In the genomic region with DNA sequence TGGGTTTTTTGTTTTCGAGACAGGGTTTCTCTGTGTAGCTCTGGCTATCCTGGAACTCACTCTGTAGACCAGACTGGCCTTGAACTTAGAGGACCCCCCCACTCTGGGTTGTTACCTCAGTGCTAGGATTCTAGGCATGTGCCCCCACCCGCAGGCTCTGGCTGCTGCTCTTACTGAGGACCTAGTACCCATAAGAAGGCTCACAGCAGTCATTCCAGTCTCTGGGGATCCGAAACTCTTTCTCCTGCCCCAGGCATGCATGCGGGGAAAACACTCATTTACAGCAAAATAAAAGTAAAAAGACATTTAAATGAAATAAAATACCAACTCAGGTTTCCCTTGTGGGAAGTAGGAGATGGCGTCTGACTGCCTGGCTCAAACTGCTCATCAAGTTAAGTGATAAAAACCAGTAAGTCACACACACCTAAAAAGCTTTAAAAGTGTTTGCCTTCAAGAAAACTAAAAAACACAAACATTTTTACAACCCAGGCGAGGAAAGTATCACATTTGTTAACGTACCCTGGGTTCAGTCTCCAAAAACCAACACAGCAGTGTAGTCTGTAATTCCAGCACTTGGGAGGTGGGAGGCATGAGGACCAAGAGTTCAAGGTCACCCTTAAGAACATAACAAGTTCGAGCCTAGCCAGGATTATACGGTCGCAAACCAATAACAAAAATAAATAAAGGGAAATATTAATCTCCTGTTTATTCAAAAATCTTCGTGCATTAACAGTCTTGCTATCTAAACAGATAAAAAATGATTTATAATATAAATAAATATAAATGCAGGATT, we compare ENCODE assay signal across 8 mouse cellular contexts. TPM values are rescaled to one million over a fixed set of nuclear protein-coding genes. Genes with fewer than 3 reads are reported as not detected.
DNase-seq lines count a peak whose midpoint lies in the region; ATAC-seq and TF ChIP-seq lines count a peak whose summit lies in the region.

No protein-coding gene starts in this region.

- H3K36me3 ChIP-seq in kidney, embryonic 14.5 days (ENCODE audit: control insufficient read depth, insufficient read depth, low read length) = peaks cover 17% of the 10 kb centered on the region
- no peaks in the 10 kb centered on the region for H3K36me3 ChIP-seq in embryonic facial prominence, embryonic 11.5 days (replicated peaks; ENCODE audit: control insufficient read depth, insufficient read depth, low read depth, low read length)
- H3K36me3 ChIP-seq in hindbrain, postnatal 0 days (ENCODE audit: insufficient read depth, low read length) = 0 out of 2 replicates have a peak, but pooled peaks cover 11% of the 10 kb centered on the region
- peaks cover 10% of the 10 kb centered on the region for H3K36me3 ChIP-seq in midbrain, embryonic 16.5 days (ENCODE audit: control insufficient read depth, insufficient read depth, low read length)

- DNase-seq in kidney, adult 8-10 months = no peak
- no peak for DNase-seq in embryonic facial prominence, embryonic 11.5 days (ENCODE audit: low spot score)
- DNase-seq in hindbrain, postnatal 0 days (ENCODE audit: low spot score) = no peak
- DNase-seq in c-Kit-positive CD71-positive TER-119-positive erythroid progenitor cells, embryonic 14.5 days (ENCODE audit: low spot score) = no peak
- DNase-seq in frontal cortex, postnatal 25 days (ENCODE audit: low spot score in 2 of 2) = no peak
- no peak for DNase-seq in spleen, adult 12 weeks (ENCODE audit: low spot score)

- H3K9me3 ChIP-seq in kidney, embryonic 14.5 days (ENCODE audit: control insufficient read depth, low read length) = no peaks in the 10 kb centered on the region
- H3K9me3 ChIP-seq in embryonic facial prominence, embryonic 11.5 days (replicated peaks; ENCODE audit: control insufficient read depth, low read length) = no peaks in the 10 kb centered on the region
- no peaks in the 10 kb centered on the region for H3K9me3 ChIP-seq in hindbrain, postnatal 0 days (ENCODE audit: low read length)
- no peaks in the 10 kb centered on the region for H3K9me3 ChIP-seq in midbrain, embryonic 16.5 days (replicated peaks; ENCODE audit: control insufficient read depth, low read length, poor library complexity, severe bottlenecking)

- peak overlapping the region; percentile 93 for H3K4me2 ChIP-seq in kidney, embryonic 14.5 days (replicated peaks; ENCODE audit: low read depth, low read length)
- H3K4me2 ChIP-seq in embryonic facial prominence, embryonic 11.5 days (ENCODE audit: low read depth, low read length) = peak overlapping the region; percentile 77
- H3K4me2 ChIP-seq in hindbrain, postnatal 0 days (ENCODE audit: low read depth, low read length) = peak overlapping the region; percentile 72
- H3K4me2 ChIP-seq in midbrain, embryonic 16.5 days (ENCODE audit: low read length) = peak overlapping the region; percentile 75

- H3K27me3 ChIP-seq in kidney, embryonic 14.5 days (ENCODE audit: control insufficient read depth, insufficient read depth, low read length) = no peaks in the 10 kb centered on the region
- H3K27me3 ChIP-seq in embryonic facial prominence, embryonic 11.5 days (ENCODE audit: control insufficient read depth, insufficient read depth, low read length) = no peaks in the 10 kb centered on the region
- no peaks in the 10 kb centered on the region for H3K27me3 ChIP-seq in hindbrain, postnatal 0 days (ENCODE audit: insufficient read depth, low read length)
- H3K27me3 ChIP-seq in midbrain, embryonic 16.5 days (ENCODE audit: control insufficient read depth, insufficient read depth, low read depth, low read length) = no peaks in the 10 kb centered on the region

- peak overlapping the region; percentile 83 for H3K4me3 ChIP-seq in kidney, embryonic 14.5 days (ENCODE audit: low read length)
- H3K4me3 ChIP-seq in embryonic facial prominence, embryonic 11.5 days (ENCODE audit: low read depth, low read length) = peak overlapping the region; percentile 47
- H3K4me3 ChIP-seq in hindbrain, postnatal 0 days (ENCODE audit: low read length) = peak overlapping the region; percentile 56
- H3K4me3 ChIP-seq in midbrain, embryonic 16.5 days (ENCODE audit: low read depth, low read length) = peak overlapping the region; percentile 57

- ATAC-seq in kidney, embryonic 14.5 days (ENCODE audit: low FRiP score, low TSS enrichment) = no peak
- ATAC-seq in embryonic facial prominence, embryonic 11.5 days (replicated peaks; ENCODE audit: insufficient number of reproducible peaks, low FRiP score, low TSS enrichment, low read depth) = no peak
- ATAC-seq in hindbrain, postnatal 0 days = no peak
- no peak for ATAC-seq in midbrain, embryonic 16.5 days

- 43% methylated on average over 11 of the region's 11 CpGs for WGBS in kidney, embryonic 14.5 days
- WGBS in embryonic facial prominence, embryonic 11.5 days = 51% methylated on average over 11 of the region's 11 CpGs
- WGBS in hindbrain, postnatal 0 days = 52% methylated on average over 11 of the region's 11 CpGs
- WGBS in midbrain, embryonic 16.5 days = 57% methylated on average over 11 of the region's 11 CpGs

- peaks cover 8% of the 10 kb centered on the region for H3K4me1 ChIP-seq in kidney, embryonic 14.5 days (ENCODE audit: control insufficient read depth, insufficient read depth, low read length)
- H3K4me1 ChIP-seq in embryonic facial prominence, embryonic 11.5 days (ENCODE audit: control insufficient read depth, insufficient read depth, low read length) = no peaks in the 10 kb centered on the region
- peaks cover 7% of the 10 kb centered on the region; the same call in 1 of the 2 replicates for H3K4me1 ChIP-seq in hindbrain, postnatal 0 days (ENCODE audit: insufficient read depth, low read length)
- peaks cover 7% of the 10 kb centered on the region for H3K4me1 ChIP-seq in midbrain, embryonic 16.5 days (ENCODE audit: control insufficient read depth, insufficient read depth, low read length)

- H3K27ac ChIP-seq in kidney, embryonic 14.5 days (ENCODE audit: low read depth, low read length) = no peak overlapping the region
- no peak overlapping the region for H3K27ac ChIP-seq in embryonic facial prominence, embryonic 11.5 days (replicated peaks; ENCODE audit: low read depth, low read length)
- peak overlapping the region; percentile 51; the same call in 1 of the 2 replicates for H3K27ac ChIP-seq in hindbrain, postnatal 0 days
- no peak overlapping the region for H3K27ac ChIP-seq in midbrain, embryonic 16.5 days (ENCODE audit: low read length)

- peak overlapping the region; percentile 74 for H3K9ac ChIP-seq in kidney, embryonic 14.5 days (ENCODE audit: low read depth, low read length)
- no peak overlapping the region; the same call in 1 of the 2 replicates for H3K9ac ChIP-seq in embryonic facial prominence, embryonic 11.5 days (replicated peaks; ENCODE audit: low read length)
- peak overlapping the region; percentile 56 for H3K9ac ChIP-seq in hindbrain, postnatal 0 days (replicated peaks; ENCODE audit: low read length)
- H3K9ac ChIP-seq in midbrain, embryonic 16.5 days (ENCODE audit: low read depth, low read length) = peak overlapping the region; percentile 67

- no peak for TF ChIP-seq CTCF in hindbrain, postnatal 0 days (IDR thresholded peaks at IDR 0.05; ENCODE audit: low read depth)

RNA-seq across cellular contexts. Expression of a gene that starts 1.1 kb away (rescaled TPM):
- 35.3 and 40.8 TPM in 2 replicates for polyA plus RNA-seq in kidney, embryonic 14.5 days (2014; fragmentation: Nextera tagmentation; extraction: Ambion mirVana)
- 19.9 and 20.2 TPM in 2 replicates for polyA plus RNA-seq in embryonic facial prominence, embryonic 11.5 days (2014; fragmentation: Nextera tagmentation; extraction: Ambion mirVana)
- 29.0 and 29.5 TPM in 2 replicates for total RNA-seq in hindbrain, postnatal 0 days (2014; rRNA removed)
- 41.2 and 41.8 TPM in 2 replicates for polyA plus RNA-seq in hindbrain, postnatal 0 days (2015; fragmentation: Nextera tagmentation; extraction: Ambion mirVana)
- polyA plus RNA-seq in midbrain, embryonic 16.5 days (2015; fragmentation: Nextera tagmentation; extraction: Ambion mirVana) = 42.5 and 50.8 TPM in 2 replicates

RNA-seq across cellular contexts. Expression of a gene that starts 14.3 kb away (rescaled TPM):
- polyA plus RNA-seq in kidney, embryonic 14.5 days (2014; fragmentation: Nextera tagmentation; extraction: Ambion mirVana) = 33.3 and 33.6 TPM in 2 replicates
- polyA plus RNA-seq in embryonic facial prominence, embryonic 11.5 days (2014; fragmentation: Nextera tagmentation; extraction: Ambion mirVana) = 15.8 and 18.2 TPM in 2 replicates
- 13.2 and 16.7 TPM in 2 replicates for total RNA-seq in hindbrain, postnatal 0 days (2014; rRNA removed)
- 19.2 and 22.7 TPM in 2 replicates for polyA plus RNA-seq in hindbrain, postnatal 0 days (2015; fragmentation: Nextera tagmentation; extraction: Ambion mirVana)
- polyA plus RNA-seq in midbrain, embryonic 16.5 days (2015; fragmentation: Nextera tagmentation; extraction: Ambion mirVana) = 12.5 and 12.7 TPM in 2 replicates

RNA-seq across cellular contexts. Expression of a gene that starts 23.2 kb away (rescaled TPM):
- polyA plus RNA-seq in kidney, embryonic 14.5 days (2014; fragmentation: Nextera tagmentation; extraction: Ambion mirVana) = 14.4 and 22.7 TPM in 2 replicates
- 13.6 and 17.0 TPM in 2 replicates for polyA plus RNA-seq in embryonic facial prominence, embryonic 11.5 days (2014; fragmentation: Nextera tagmentation; extraction: Ambion mirVana)
- 35.3 and 38.2 TPM in 2 replicates for total RNA-seq in hindbrain, postnatal 0 days (2014; rRNA removed)
- 16.1 and 16.9 TPM in 2 replicates for polyA plus RNA-seq in hindbrain, postnatal 0 days (2015; fragmentation: Nextera tagmentation; extraction: Ambion mirVana)
- polyA plus RNA-seq in midbrain, embryonic 16.5 days (2015; fragmentation: Nextera tagmentation; extraction: Ambion mirVana) = 34.7 and 37.5 TPM in 2 replicates

RNA-seq across cellular contexts. Expression of a gene that starts 23.3 kb away (rescaled TPM):
- 99.7 and 100 TPM in 2 replicates for polyA plus RNA-seq in kidney, embryonic 14.5 days (2014; fragmentation: Nextera tagmentation; extraction: Ambion mirVana)
- polyA plus RNA-seq in embryonic facial prominence, embryonic 11.5 days (2014; fragmentation: Nextera tagmentation; extraction: Ambion mirVana) = 110 and 114 TPM in 2 replicates
- 33.6 and 45.9 TPM in 2 replicates for total RNA-seq in hindbrain, postnatal 0 days (2014; rRNA removed)
- polyA plus RNA-seq in hindbrain, postnatal 0 days (2015; fragmentation: Nextera tagmentation; extraction: Ambion mirVana) = 78.8 and 86.7 TPM in 2 replicates
- 75.6 and 77.0 TPM in 2 replicates for polyA plus RNA-seq in midbrain, embryonic 16.5 days (2015; fragmentation: Nextera tagmentation; extraction: Ambion mirVana)
